Mouse (Mus musculus) heart, adult 18-20 months (tissue): ENCODE results near the gene Uqcc2. TPM values are rescaled to one million over a fixed set of nuclear protein-coding genes. Genes with fewer than 3 reads are reported as not detected.

ENCODE experiments used
- DNase-seq, 2 experiments: peaks; one replicate each; pipeline ENCODE4 v3.0.0; 2021 to 2022; ENCODE audit warnings: mixed read lengths in 1 of 2
- total RNA-seq, 2 experiments: library from RNA; stranded (reverse); gene quantifications; 2 replicates each; pipeline ENCODE4 v1.2.3; 2021

The Uqcc2 gene
- total RNA-seq, 2 experiments from 2014 or later = 307 to 322 TPM

DNA sequence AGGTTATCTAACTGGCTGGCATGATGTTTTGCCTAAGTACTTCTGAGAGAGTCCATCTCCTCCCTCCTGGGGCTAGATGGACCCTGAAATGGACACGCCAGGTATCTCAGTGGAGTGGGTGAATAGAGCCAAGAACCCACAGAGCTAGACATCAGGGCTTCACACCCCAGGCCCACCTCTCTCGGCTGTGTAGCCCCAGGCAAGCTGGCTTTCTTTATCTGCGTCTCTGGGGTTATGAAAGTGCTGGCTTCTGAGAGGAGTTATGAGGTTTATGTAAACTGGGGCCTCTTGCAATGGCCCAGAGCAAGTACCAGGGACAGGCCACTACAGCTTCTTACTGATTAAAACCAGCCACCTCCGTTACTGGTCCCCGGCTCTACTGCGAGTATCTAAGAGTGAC is 21.2 kb upstream of the Uqcc2 start:
- no peak for DNase-seq

DNA sequence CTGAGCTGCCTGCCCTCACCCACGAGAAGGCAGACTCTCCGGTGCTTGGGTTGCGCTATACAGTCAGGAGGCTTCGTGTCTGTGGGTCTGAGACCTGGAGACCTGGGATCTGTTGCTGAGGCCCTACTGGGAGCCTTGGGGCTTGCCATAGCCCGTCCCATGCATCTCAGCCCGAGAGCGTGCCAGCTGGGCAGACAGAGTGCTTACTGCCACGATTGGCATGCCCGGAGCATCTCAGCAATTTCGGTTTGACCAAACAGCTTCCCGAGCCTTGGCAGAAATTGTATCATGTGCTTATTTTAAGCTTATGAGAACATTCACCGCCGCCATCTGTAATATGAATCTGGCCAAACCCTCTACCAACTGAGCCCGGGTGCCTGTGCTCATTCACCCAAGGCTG is 20.5 kb upstream of the Uqcc2 start:
- DNase-seq = peak; percentile 71 to 82

GRCm38 (mm10) chr17:27153773-27154193 is 20.1 kb upstream of the Uqcc2 start:
- DNase-seq = peak; percentile 72 to 84

DNA sequence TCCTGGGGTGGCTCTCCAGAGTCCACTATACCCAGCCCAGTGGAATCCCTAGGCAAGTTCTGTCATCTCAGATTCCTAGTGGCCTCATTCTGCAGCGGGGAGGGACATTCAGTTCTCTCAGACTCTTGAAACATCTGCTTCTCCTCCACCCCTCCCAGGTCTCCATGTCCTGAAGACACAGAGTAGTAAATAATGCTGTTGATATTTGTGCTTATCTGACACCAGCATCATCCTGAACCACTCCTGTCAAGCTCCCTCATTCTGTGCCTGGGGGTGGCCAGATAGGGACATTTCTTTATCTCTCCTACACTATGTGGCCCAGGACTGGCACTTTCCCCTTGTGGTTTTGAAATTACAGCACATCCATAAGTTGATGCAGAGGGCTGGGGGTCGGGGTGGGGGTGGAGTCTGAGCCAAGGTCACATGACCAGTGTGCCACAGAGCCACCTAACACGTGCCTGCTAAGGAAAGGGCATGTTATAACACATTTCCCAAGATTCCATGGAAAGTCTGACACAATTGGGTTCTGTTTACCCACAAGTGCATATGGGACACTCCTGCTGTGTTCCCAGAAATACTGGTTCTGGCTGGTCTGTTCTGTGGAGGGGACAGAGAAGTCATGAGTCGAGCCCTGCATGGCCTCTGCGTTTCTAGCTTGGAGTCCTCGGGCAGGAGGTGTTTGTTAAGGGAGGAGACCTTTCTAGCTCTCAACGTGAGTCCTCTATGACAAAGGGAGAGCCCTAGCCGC is 19.4 kb upstream of the Uqcc2 start:
- DNase-seq = no peak

GRCm38 (mm10) chr17:27151411-27151810 is 17.7 kb upstream of the Uqcc2 start:
- DNase-seq = no peak

- no peak for DNase-seq
Measured at GRCm38 (mm10) chr17:27150871-27151270, 17.2 kb upstream of the Uqcc2 start.

DNA sequence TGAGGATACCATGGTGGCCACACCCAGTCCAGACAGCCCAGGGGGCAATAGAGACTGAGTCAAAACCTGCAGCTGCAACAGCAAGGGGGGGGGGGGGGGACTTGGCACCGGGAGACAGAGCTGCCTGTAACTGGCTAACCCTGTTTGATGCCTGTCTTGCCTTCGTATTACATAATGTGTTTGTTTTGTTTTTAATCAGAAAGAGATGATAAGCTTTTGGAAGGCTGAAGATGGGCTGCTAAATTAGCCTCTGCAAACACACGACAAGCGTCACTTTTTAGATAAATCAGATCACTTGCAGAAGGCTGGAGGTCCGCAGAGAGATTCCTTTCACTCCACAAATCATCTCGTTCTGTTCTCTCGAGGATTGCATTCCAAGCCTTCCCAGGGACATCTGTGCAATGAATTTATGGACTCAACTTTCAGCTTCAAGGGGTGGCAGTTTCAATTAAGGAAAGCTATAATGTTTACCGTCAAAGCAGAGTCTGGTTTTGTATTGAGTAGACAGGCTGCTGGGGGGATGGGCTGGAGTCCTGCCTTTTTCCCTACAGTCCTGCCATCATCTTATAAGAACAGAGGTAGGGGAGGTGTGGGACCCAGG is 12.7 kb upstream of the Uqcc2 start:
- DNase-seq = no peak

GRCm38 (mm10) chr17:27144152-27144551 is 10.4 kb upstream of the Uqcc2 start:
- no peak for DNase-seq

- peak; percentile 38 to 68 for DNase-seq
Measured at GRCm38 (mm10) chr17:27141971-27142450, 8.3 kb upstream of the Uqcc2 start.

DNA sequence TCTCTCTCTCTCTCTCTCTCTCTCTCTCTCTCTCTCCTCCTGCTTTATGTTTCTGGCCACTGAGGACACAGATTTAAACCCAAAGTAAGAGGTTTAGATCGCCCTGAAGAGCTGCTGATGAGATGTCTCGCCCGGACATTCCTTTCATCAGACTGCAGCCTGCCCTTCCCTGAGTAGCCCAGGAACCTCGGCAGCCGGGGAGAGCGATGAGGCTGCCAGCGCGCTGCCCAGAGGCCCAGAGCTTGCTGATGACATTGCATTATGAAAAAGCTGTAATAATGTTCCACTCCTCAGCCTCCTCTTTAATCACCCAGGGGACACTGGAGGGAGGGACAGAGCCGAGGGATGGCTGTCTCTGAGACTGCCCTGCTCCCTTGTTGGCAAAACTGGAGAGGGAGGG is 6.5 kb upstream of the Uqcc2 start:
- no peak for DNase-seq

- DNase-seq = no peak
Measured at GRCm38 (mm10) chr17:27139304-27139703, 5.6 kb upstream of the Uqcc2 start.

DNA sequence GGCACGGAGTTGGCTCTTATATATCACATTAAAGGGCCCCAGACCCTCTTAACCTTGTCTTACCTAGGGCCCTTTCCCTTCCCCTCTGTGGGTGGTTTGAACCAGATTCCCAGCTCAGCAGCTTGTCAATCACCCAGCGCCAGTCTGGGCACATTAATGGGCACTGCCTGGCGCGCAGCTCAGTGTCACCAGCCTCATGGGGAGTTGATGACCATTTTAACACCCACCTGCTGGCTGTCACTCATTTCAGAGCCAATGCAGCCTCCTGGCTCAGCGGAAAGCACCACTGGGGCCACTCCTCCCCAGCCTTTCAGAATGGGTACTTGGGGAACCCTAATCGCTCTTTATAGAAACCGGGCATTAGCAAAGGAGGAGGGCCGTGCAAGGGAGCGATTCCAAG is 4.7 kb upstream of the Uqcc2 start:
- no peak for DNase-seq

GRCm38 (mm10) chr17:27134715-27135114 is 999 bp upstream of the Uqcc2 start:
- no peak for DNase-seq

DNA sequence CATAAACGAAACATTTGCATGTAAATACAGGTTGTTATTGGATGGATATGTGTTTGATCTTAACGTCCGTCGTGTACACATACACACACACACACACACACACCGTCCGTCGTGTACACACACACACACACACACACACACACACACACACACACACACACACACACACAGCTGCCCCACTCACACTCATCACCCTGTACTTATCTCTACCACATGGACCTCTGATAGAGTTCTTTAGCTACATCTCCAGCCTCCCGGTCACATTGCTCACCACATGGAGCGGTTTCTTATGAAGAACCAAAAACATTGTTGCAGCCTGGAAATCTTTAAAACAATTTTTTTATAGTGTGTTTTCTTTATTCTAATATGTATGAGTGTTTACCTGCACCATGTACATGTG is 471 bp upstream of the Uqcc2 start:
- DNase-seq = no peak

- no peak for DNase-seq
Measured at GRCm38 (mm10) chr17:27132238-27132637, 1.5 kb downstream of the Uqcc2 start.

- DNase-seq = no peak
Measured at GRCm38 (mm10) chr17:27131240-27131665, 2.5 kb downstream of the Uqcc2 start.

GRCm38 (mm10) chr17:27130246-27130645 is 3.5 kb downstream of the Uqcc2 start:
- no peak for DNase-seq

DNA sequence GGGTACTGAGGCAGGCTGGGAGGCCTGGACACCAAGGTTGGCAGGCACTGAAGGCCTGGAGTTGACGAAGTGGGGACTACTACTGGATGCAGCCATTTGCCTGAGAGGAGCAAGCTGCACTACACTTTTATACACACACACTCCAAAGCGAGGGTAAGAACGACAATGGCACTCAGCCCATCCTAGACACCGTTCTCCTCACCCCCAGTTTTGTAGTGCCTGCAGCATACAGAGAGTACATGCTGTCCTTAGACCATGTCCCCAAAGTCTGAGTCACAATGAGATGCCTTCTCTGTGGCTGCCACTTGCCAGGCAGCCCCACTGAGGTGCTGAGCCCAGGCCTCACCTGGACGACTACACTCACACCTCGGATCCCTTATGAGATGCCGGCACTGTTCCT is 3.9 kb downstream of the Uqcc2 start:
- no peak for DNase-seq

GRCm38 (mm10) chr17:27129291-27129690 is 4.4 kb downstream of the Uqcc2 start:
- DNase-seq = no peak

GRCm38 (mm10) chr17:27128189-27128588 is 5.5 kb downstream of the Uqcc2 start:
- DNase-seq = no peak

DNA sequence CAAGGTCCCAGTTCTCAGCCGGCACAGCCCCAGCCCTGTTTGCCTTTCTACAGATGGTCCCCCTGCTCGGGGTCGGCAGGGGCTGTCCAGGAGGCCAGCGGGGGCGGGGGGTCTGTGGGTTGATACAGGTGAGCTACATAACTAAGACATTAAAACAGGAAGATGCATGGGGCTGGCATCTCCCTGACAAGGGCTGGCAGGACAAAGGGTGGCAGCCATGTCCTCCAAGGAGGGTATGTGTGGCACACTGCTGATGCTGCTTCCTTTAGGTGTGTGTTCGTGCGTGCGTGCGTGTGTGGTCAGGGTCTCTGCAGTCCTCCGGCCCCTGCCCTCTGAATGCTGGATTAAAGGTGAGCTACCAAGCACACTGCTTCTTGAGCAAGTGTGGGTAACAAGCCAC is 6.7 kb downstream of the Uqcc2 start:
- DNase-seq = no peak

GRCm38 (mm10) chr17:27125669-27126202 is 8.0 kb downstream of the Uqcc2 start:
- DNase-seq = no peak

GRCm38 (mm10) chr17:27125185-27125584 is 8.5 kb downstream of the Uqcc2 start:
- peak; percentile 62 to 83 for DNase-seq
